Mouse (Mus musculus) midbrain, postnatal 0 days (tissue): ENCODE data around the gene Usp43. TPM values are rescaled to one million over a fixed set of nuclear protein-coding genes. Genes with fewer than 3 reads are reported as not detected.

Experiments
- ATAC-seq: fragments of 200-750 bp; cut with Nextera tagmentation; 2 replicates; pipeline ENCODE4 v1.8.0; 2017; ENCODE audit warnings: moderate number of reproducible peaks, mild to moderate bottlenecking, moderate TSS enrichment, moderate library complexity; ENCODE audit not compliant: low FRiP score
- DNase-seq: peaks from one replicate; pipeline ENCODE4 v3.0.0-alpha.2; 2015; ENCODE audit warnings: low spot score
- H3K27ac ChIP-seq: fragments of 300-500 bp; sonication (generic); 2 replicates; pipeline ENCODE4 v1.5.1; 2014; ENCODE audit warnings: low read depth, mild to moderate bottlenecking, low read length, mixed read lengths
- H3K27me3 ChIP-seq: fragments of 300-500 bp; sonication (generic); 2 replicates; pipeline ENCODE4 v1.6.1; 2014; ENCODE audit warnings: low read length, control low read depth, mixed read lengths; ENCODE audit not compliant: insufficient read depth
- H3K36me3 ChIP-seq: fragments of 300-500 bp; sonication (generic); 2 replicates; pipeline ENCODE4 v1.6.1; 2014; ENCODE audit warnings: low read length, control low read depth, mixed read lengths; ENCODE audit not compliant: insufficient read depth
- H3K4me1 ChIP-seq: fragments of 300-500 bp; sonication (generic); 2 replicates; pipeline ENCODE4 v1.6.1; 2014; ENCODE audit warnings: mild to moderate bottlenecking, control low read depth, antibody characterized with exemption, low read length, mixed read lengths; ENCODE audit not compliant: insufficient read depth
- H3K4me2 ChIP-seq: fragments of 300-500 bp; sonication (generic); 2 replicates; pipeline ENCODE4 v1.6.1; 2014; ENCODE audit warnings: low read depth, mild to moderate bottlenecking, low read length, mixed read lengths; ENCODE audit not compliant: poor library complexity, severe bottlenecking
- H3K4me3 ChIP-seq: fragments of 300-500 bp; sonication (generic); 2 replicates; pipeline ENCODE4 v1.5.1; 2014; ENCODE audit warnings: low read depth, mild to moderate bottlenecking, low read length, moderate library complexity
- H3K9ac ChIP-seq: fragments of 300-500 bp; sonication (generic); replicated peaks from 2 replicates; pipeline ENCODE4 v1.6.1; 2014; ENCODE audit warnings: mild to moderate bottlenecking, low read length, moderate library complexity, mixed read lengths; ENCODE audit not compliant: poor library complexity, severe bottlenecking
- H3K9me3 ChIP-seq: fragments of 300-500 bp; sonication (generic); 2 replicates; pipeline ENCODE4 v1.6.1; 2016; ENCODE audit warnings: low read length, control low read depth
- CTCF ChIP-seq: IDR thresholded peaks from 2 replicates; pipeline ENCODE4 v1.5.1; 2016; ENCODE audit warnings: antibody characterized with exemption, mild to moderate bottlenecking
- WGBS: fragments of 180-500 bp; shearing (Covaris S2); extraction: QIAGEN DNeasy Blood & Tissue Kit; methylation state at CpG from one replicate; pipeline ENCODE4 v1.1.7; 2014; 5-methylcytosine and 5-hydroxymethylcytosine counted together
- polyA plus RNA-seq: library from polyadenylated mRNA; unstranded; fragments of >200 nt; fragmentation: Nextera tagmentation; extraction: Ambion mirVana; gene quantifications from 2 replicates; pipeline ENCODE4 v1.2.1, GENCODE M21; 2015
- total RNA-seq: library from RNA; depleted of rRNA; stranded (reverse); fragments of >200 nt; gene quantifications from 2 replicates; pipeline ENCODE4 v1.2.3, GENCODE M21; 2014; rRNA removed

Usp43 gene
- 1.8 and 2.6 TPM in 2 replicates for total RNA-seq
- 0.59 and 0.67 TPM in 2 replicates for polyA plus RNA-seq

GRCm38 (mm10) chr11:67921827-67922754 lies at the start of gene Usp43:
Gene Usp43, minus strand, starts transcription at chr11:67922153.
- Histone ChIP-seq H3K27ac (no peak within 1 kb of the TSS), H3K27me3 (peaks cover 12% of the 10 kb centered on the region; the same call in 1 of the 2 replicates), H3K9me3 (no peaks in the 10 kb centered on the region), H3K9ac (peak within 1 kb of the TSS; percentile 67), H3K36me3 (no peaks in the 10 kb centered on the region), H3K4me1 (no peaks in the 10 kb centered on the region), H3K4me2 (peak within 1 kb of the TSS; percentile 100), H3K4me3 (peak within 1 kb of the TSS; percentile 54)
- DNase-seq (peak; percentile 9), ATAC-seq (peak; percentile 65; the same call in 1 of the 2 replicates)
- under 1% methylated on average over 53 of the region's 80 CpGs for WGBS
- TF ChIP-seq CTCF: 0 out of 2 replicates have a peak, but pooled peaks have one; percentile 0

- Histone ChIP-seq H3K27me3 (no peaks in the 10 kb centered on the region), H3K36me3 (peaks cover 4% of the 10 kb centered on the region; the same call in 1 of the 2 replicates), H3K4me3 (no peak overlapping the region), H3K4me1 (peaks cover 6% of the 10 kb centered on the region; the same call in 1 of the 2 replicates), H3K27ac (no peak overlapping the region), H3K4me2 (peak overlapping the region; percentile 12; the same call in 1 of the 2 replicates), H3K9ac (no peak overlapping the region), H3K9me3 (no peaks in the 10 kb centered on the region)
- no peak for DNase-seq
- WGBS: 49% methylated on average over 11 of the region's 11 CpGs
- no peak for ATAC-seq
- no peak for TF ChIP-seq CTCF
These were observed 45.9 kb upstream of the Usp43 start for GRCm38 (mm10) chr11:67967831-67968230.

DNA sequence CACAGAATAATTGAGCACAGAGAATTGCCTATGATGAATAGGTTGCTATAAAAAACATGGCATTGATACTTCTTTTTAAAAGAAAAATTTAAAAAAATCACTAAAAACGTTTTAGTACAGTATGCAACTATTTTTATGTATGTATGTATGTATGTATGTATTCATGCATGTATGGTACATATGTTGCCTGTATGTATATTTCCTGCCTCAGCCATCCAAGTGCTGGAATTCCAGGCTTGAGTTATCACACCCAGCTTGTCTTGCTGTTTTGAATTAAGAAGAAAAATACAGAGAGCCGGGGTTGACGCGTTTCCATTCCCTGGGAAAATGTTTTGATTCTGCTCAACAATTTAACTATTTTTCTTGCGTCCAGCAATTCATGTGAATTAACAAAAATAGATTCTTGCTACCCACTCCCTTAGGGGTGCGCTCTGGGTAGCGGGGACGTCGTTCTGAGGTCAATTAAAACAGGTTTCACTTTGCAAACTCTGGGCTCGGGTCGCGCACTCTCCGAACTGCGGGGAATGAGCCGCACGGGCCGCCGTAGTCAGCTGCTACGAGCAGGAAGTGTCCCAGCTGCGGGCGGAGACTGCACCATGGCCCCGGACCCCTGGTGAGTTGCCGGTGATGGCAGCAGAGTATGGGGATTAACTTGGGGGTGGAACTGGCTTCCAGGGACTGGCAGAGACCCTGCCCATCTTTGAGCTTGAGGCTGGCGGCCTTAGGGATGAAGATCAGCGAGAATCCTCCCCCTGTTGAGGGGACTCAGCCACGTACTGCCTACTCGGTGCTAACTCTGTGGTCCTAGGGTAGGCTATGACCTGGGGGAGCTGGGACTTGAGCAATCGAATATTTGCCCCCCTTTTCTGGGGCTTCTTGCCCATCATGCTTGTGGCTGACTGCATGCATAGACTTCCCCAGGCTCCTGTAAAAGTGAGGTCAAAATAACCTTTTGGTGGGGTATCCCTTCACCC lies 44.2 kb upstream of the Usp43 start, which contains the start of gene Stx8:
TSS of gene Stx8 (plus strand) at position 289 of the 974 bp plus-strand sequence.
- peak; percentile 79 for DNase-seq
- no peaks in the 10 kb centered on the region for H3K9me3 ChIP-seq
- H3K4me1 ChIP-seq: peaks cover 6% of the 10 kb centered on the region; the same call in 1 of the 2 replicates
- no peak for TF ChIP-seq CTCF
- peak within 1 kb of the TSS; percentile 73 for H3K9ac ChIP-seq
- H3K27me3 ChIP-seq: no peaks in the 10 kb centered on the region
- peak within 1 kb of the TSS; percentile 62 for H3K4me3 ChIP-seq
- under 1% methylated on average over 28 of the region's 28 CpGs for WGBS
- 0 out of 2 replicates have a peak, but pooled peaks cover 4% of the 10 kb centered on the region for H3K36me3 ChIP-seq
- H3K4me2 ChIP-seq: peak within 1 kb of the TSS; percentile 73
- peak; percentile 83 for ATAC-seq
- no peak within 1 kb of the TSS for H3K27ac ChIP-seq

- peak within 1 kb of the TSS; percentile 73 for H3K9ac ChIP-seq
- H3K9me3 ChIP-seq: no peaks in the 10 kb centered on the region
- 10% methylated on average over 15 of the region's 15 CpGs for WGBS
- H3K27me3 ChIP-seq: no peaks in the 10 kb centered on the region
- no peak for TF ChIP-seq CTCF
- peak within 1 kb of the TSS; percentile 73 for H3K4me2 ChIP-seq
- H3K36me3 ChIP-seq: 0 out of 2 replicates have a peak, but pooled peaks cover 4% of the 10 kb centered on the region
- ATAC-seq: 0 out of 2 replicates have a peak, but pooled peaks have one; percentile 41
- DNase-seq: peak; percentile 88
- H3K4me3 ChIP-seq: peak within 1 kb of the TSS; percentile 62
- no peak within 1 kb of the TSS for H3K27ac ChIP-seq
- peaks cover 6% of the 10 kb centered on the region; the same call in 1 of the 2 replicates for H3K4me1 ChIP-seq
These were observed 43.4 kb upstream of the Usp43 start, which contains the start of gene Cfap52 for GRCm38 (mm10) chr11:67965242-67965883. Gene Cfap52, minus strand, starts transcription at chr11:67965651.

- DNase-seq: no peak
These were observed 42.2 kb upstream of the Usp43 start for GRCm38 (mm10) chr11:67964110-67964509.

More at GRCm38 (mm10) chr11:67964110-67964509, 42.2 kb upstream of the Usp43 start:
- no peaks in the 10 kb centered on the region for H3K36me3 ChIP-seq
- H3K4me3 ChIP-seq: no peak overlapping the region
- H3K9ac ChIP-seq: no peak overlapping the region
- no peak for ATAC-seq
- peak; percentile 28; the same call in 1 of the 2 replicates for TF ChIP-seq CTCF
- H3K27me3 ChIP-seq: no peaks in the 10 kb centered on the region
- no peak overlapping the region for H3K4me2 ChIP-seq
- no peak overlapping the region for H3K27ac ChIP-seq
- no peaks in the 10 kb centered on the region for H3K9me3 ChIP-seq
- H3K4me1 ChIP-seq: peaks cover 6% of the 10 kb centered on the region; the same call in 1 of the 2 replicates
- 79% methylated on average over 6 of the region's 6 CpGs for WGBS
